Mouse (Mus musculus) forebrain, embryonic 10.5 days (tissue): ENCODE measurements around the gene Klhdc10. TPM values are rescaled to one million over a fixed set of nuclear protein-coding genes. Genes with fewer than 3 reads are reported as not detected.

Experiments used
- DNase-seq: peaks from one replicate; pipeline ENCODE4 v3.0.0-alpha.2; 2017; ENCODE audit warnings: low spot score; ENCODE audit errors: extremely low spot score
- H3K27ac ChIP-seq: fragments of 300-500 bp; sonication (generic); 2 replicates; pipeline ENCODE4 v1.5.1; 2016; ENCODE audit warnings: mild to moderate bottlenecking
- H3K27me3 ChIP-seq: fragments of 300-500 bp; sonication (generic); 2 replicates; pipeline ENCODE4 v1.6.1; 2016; ENCODE audit warnings: mild to moderate bottlenecking; ENCODE audit not compliant: poor library complexity, severe bottlenecking
- H3K36me3 ChIP-seq: fragments of 300-500 bp; sonication (generic); replicated peaks from 2 replicates; pipeline ENCODE4 v1.6.1; 2016; ENCODE audit warnings: mild to moderate bottlenecking, moderate library complexity
- H3K4me1 ChIP-seq: fragments of 300-500 bp; sonication (generic); 2 replicates; pipeline ENCODE4 v1.6.1; 2016
- H3K4me3 ChIP-seq: fragments of 300-500 bp; sonication (generic); 2 replicates; pipeline ENCODE4 v1.5.1; 2016; ENCODE audit warnings: mild to moderate bottlenecking, moderate library complexity
- H3K9me3 ChIP-seq: fragments of 300-500 bp; sonication (generic); 2 replicates; pipeline ENCODE4 v1.6.1; 2016; ENCODE audit warnings: mild to moderate bottlenecking, moderate library complexity
- WGBS: fragments of 180-500 bp; shearing (Covaris S2); methylation state at CpG from one replicate; pipeline ENCODE4 v1.1.7; 2016; 5-methylcytosine and 5-hydroxymethylcytosine counted together
- polyA plus RNA-seq: library from polyadenylated mRNA; unstranded; fragments of >200 nt; fragmentation: Nextera tagmentation; extraction: Ambion mirVana; gene quantifications from 2 replicates; pipeline ENCODE4 v1.2.1, GENCODE M21; 2016

Gene Klhdc10
- polyA plus RNA-seq, 1 experiment from 2014 or later: 27.5 TPM

- Histone ChIP-seq H3K36me3 (peaks cover 25% of the 10 kb centered on the region), H3K27ac (no peak overlapping the region), H3K4me3 (no peak overlapping the region), H3K9me3 (no peaks in the 10 kb centered on the region), H3K4me1 (peaks cover 9% of the 10 kb centered on the region), H3K27me3 (no peaks in the 10 kb centered on the region)
- WGBS: 93% methylated on average over 7 of the region's 7 CpGs
- no peak for DNase-seq
Observed at GRCm38 (mm10) chr6:30409399-30410093, 7.9 kb downstream of the Klhdc10 start.

- H3K4me3 ChIP-seq: no peak overlapping the region
- H3K4me1 ChIP-seq: peaks cover 6% of the 10 kb centered on the region; the same call in 1 of the 2 replicates
- WGBS: 91% methylated on average over 4 of the region's 4 CpGs
- peaks cover 35% of the 10 kb centered on the region for H3K36me3 ChIP-seq
- H3K9me3 ChIP-seq: no peaks in the 10 kb centered on the region
- H3K27ac ChIP-seq: no peak overlapping the region
- DNase-seq: no peak
- H3K27me3 ChIP-seq: no peaks in the 10 kb centered on the region
Observed at GRCm38 (mm10) chr6:30411311-30411710, 9.6 kb downstream of the Klhdc10 start.

GRCm38 (mm10) chr6:30416126-30416525, 14.5 kb downstream of the Klhdc10 start:
- H3K4me3 ChIP-seq: no peak overlapping the region
- no peaks in the 10 kb centered on the region for H3K27me3 ChIP-seq
- H3K9me3 ChIP-seq: peaks cover under 1% of the 10 kb centered on the region; the same call in 1 of the 2 replicates
- WGBS: 88% methylated on average over 2 of the region's 2 CpGs
- H3K27ac ChIP-seq: no peak overlapping the region
- H3K4me1 ChIP-seq: no peaks in the 10 kb centered on the region
- peaks cover 57% of the 10 kb centered on the region for H3K36me3 ChIP-seq
- no peak for DNase-seq

- Histone ChIP-seq H3K4me1 (no peaks in the 10 kb centered on the region), H3K4me3 (no peak overlapping the region), H3K27me3 (no peaks in the 10 kb centered on the region), H3K36me3 (peaks cover 64% of the 10 kb centered on the region), H3K9me3 (peaks cover 4% of the 10 kb centered on the region; the same call in 1 of the 2 replicates), H3K27ac (no peak overlapping the region)
- WGBS: 90% methylated on average over 7 of the region's 7 CpGs
- no peak for DNase-seq
Observed at GRCm38 (mm10) chr6:30416801-30417200, 15.1 kb downstream of the Klhdc10 start.

DNA sequence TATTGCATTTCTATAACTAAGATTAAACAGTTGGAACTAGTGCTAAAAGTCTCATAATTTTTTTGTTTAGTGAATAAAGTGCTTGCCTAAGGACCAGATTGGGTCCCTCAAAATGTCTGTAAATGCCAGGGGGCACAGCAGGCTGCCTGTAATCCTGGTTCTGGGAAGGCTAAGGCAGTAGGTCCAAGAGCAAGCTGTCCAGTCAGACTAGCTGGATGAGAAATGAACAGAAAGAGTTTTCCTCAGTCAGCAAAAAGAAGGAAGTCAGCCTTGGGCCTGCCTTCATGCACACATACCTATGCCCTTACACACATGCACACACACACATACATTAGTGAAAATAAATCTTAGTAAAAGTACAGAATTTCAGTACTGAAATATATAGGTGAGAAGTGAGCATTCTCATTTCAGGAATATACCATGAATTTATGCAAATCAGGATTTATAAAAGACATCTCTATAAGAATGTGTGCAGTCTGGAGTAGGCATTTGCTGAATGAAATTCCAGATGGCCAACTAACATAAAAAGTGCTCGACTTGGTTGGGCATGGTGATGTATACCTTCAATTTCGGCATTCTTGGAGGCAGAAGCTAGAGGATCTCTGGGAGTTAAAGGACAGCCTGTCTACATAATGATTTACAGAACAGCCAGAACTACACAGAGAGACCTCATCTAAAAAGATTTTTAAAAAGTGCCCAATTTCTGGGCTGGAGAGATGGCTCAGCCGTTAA, 31.0 kb downstream of the Klhdc10 start:
- WGBS: 88% methylated on average over 3 of the region's 3 CpGs
- peaks cover 34% of the 10 kb centered on the region for H3K36me3 ChIP-seq
- DNase-seq: no peak
- H3K9me3 ChIP-seq: no peaks in the 10 kb centered on the region
- H3K4me3 ChIP-seq: no peak overlapping the region
- no peaks in the 10 kb centered on the region for H3K27me3 ChIP-seq
- no peak overlapping the region for H3K27ac ChIP-seq
- no peaks in the 10 kb centered on the region for H3K4me1 ChIP-seq

GRCm38 (mm10) chr6:30436476-30436875, 34.8 kb downstream of the Klhdc10 start:
- DNase-seq: no peak
- H3K9me3 ChIP-seq: no peaks in the 10 kb centered on the region
- H3K4me1 ChIP-seq: no peaks in the 10 kb centered on the region
- WGBS: 94% methylated on average over 3 of the region's 3 CpGs
- H3K36me3 ChIP-seq: peaks cover 44% of the 10 kb centered on the region
- no peaks in the 10 kb centered on the region for H3K27me3 ChIP-seq
- H3K27ac ChIP-seq: no peak overlapping the region
- no peak overlapping the region for H3K4me3 ChIP-seq

DNA sequence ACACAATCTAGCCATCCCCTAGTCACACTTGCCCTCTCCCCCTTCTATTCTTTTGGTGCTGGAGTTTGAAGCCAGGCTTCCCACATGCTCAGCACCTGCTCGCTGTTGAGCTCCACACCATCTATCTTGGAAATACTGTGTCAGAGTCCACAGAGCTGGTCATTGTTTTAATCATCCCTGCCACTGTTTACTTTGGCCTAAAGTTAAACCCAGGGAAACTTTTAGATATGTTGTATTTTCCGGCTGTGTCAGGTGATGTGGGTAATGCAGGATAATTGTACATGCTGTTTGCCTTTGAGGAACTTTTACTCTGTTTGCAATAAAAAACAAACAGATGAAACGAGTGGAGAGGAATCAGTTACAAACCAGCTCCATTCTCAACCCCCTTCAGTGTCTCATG, 35.4 kb downstream of the Klhdc10 start:
- Histone ChIP-seq H3K9me3 (no peaks in the 10 kb centered on the region), H3K4me1 (no peaks in the 10 kb centered on the region), H3K36me3 (peaks cover 47% of the 10 kb centered on the region), H3K4me3 (no peak overlapping the region), H3K27me3 (no peaks in the 10 kb centered on the region), H3K27ac (no peak overlapping the region)
- 92% methylated on average over 3 of the region's 3 CpGs for WGBS
- DNase-seq: no peak

GRCm38 (mm10) chr6:30439576-30439975, 37.9 kb downstream of the Klhdc10 start:
- no peak for DNase-seq
- Histone ChIP-seq H3K4me1 (no peaks in the 10 kb centered on the region), H3K4me3 (no peak overlapping the region), H3K36me3 (peaks cover 62% of the 10 kb centered on the region), H3K27ac (no peak overlapping the region), H3K9me3 (no peaks in the 10 kb centered on the region), H3K27me3 (no peaks in the 10 kb centered on the region)
- WGBS: 97% methylated on average over 10 of the region's 10 CpGs

- 95% methylated on average over 7 of the region's 7 CpGs for WGBS
- DNase-seq: no peak
- H3K4me1 ChIP-seq: peaks cover 34% of the 10 kb centered on the region
- no peaks in the 10 kb centered on the region for H3K27me3 ChIP-seq
- peaks cover 5% of the 10 kb centered on the region; the same call in 1 of the 2 replicates for H3K9me3 ChIP-seq
- no peak overlapping the region for H3K27ac ChIP-seq
- H3K36me3 ChIP-seq: peaks cover 47% of the 10 kb centered on the region
- H3K4me3 ChIP-seq: no peak overlapping the region
Observed at GRCm38 (mm10) chr6:30456991-30457390, 55.3 kb downstream of the Klhdc10 start.

DNA sequence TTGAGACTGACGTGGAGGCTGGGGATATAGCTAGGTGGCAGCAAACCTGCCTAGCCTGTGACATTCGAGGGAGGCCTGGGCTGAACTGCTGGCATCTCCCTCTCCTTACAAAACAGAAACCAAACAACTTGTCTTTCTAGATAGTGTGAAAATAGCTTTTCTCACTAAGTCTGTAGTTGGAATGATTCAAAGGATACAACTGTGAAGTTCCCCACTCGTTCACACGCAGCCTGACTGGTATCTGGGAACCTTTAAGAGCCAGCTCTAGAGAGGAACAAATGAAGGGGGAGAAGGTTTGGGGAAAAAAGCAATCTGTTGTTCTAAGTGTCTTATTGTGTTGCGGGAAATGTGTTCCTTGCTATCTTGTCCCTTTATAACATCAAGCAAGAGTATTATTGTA, 57.0 kb downstream of the Klhdc10 start:
- 86% methylated on average over 5 of the region's 5 CpGs for WGBS

GRCm38 (mm10) chr6:30459056-30459747, 57.5 kb downstream of the Klhdc10 start:
- Histone ChIP-seq H3K36me3 (peaks cover 26% of the 10 kb centered on the region), H3K4me3 (peak overlapping the region; percentile 52), H3K27me3 (peaks cover 5% of the 10 kb centered on the region; the same call in 1 of the 2 replicates), H3K9me3 (peaks cover 5% of the 10 kb centered on the region; the same call in 1 of the 2 replicates), H3K4me1 (peaks cover 49% of the 10 kb centered on the region), H3K27ac (peak overlapping the region; percentile 98)
- WGBS: 74% methylated on average over 16 of the region's 16 CpGs
- DNase-seq: no peak

More for the DNA sequence above, 57.0 kb downstream of the Klhdc10 start:
- peaks cover 5% of the 10 kb centered on the region; the same call in 1 of the 2 replicates for H3K9me3 ChIP-seq
- H3K4me3 ChIP-seq: no peak overlapping the region
- H3K27ac ChIP-seq: peak overlapping the region; percentile 98; the same call in 1 of the 2 replicates
- no peaks in the 10 kb centered on the region for H3K27me3 ChIP-seq
- H3K36me3 ChIP-seq: peaks cover 32% of the 10 kb centered on the region
- DNase-seq: no peak
- peaks cover 44% of the 10 kb centered on the region for H3K4me1 ChIP-seq

GRCm38 (mm10) chr6:30459811-30460749, 58.4 kb downstream of the Klhdc10 start:
- H3K27me3 ChIP-seq: peaks cover 14% of the 10 kb centered on the region; the same call in 1 of the 2 replicates

More at GRCm38 (mm10) chr6:30459811-30460749, 58.4 kb downstream of the Klhdc10 start:
- Histone ChIP-seq H3K4me1 (peaks cover 57% of the 10 kb centered on the region), H3K4me3 (peak overlapping the region; percentile 52), H3K27ac (peak overlapping the region; percentile 98), H3K9me3 (peaks cover 5% of the 10 kb centered on the region; the same call in 1 of the 2 replicates), H3K36me3 (peaks cover 18% of the 10 kb centered on the region)
- DNase-seq: peak; percentile 80
- WGBS: 4% methylated on average over 40 of the region's 40 CpGs
